Mouse (Mus musculus) splenic B cell, adult 2 months (primary cell): ENCODE data around the gene Man2a1.

Experiments used
- DNase-seq: peaks from one replicate; pipeline ENCODE4 v3.0.0-alpha.2; 2011; ENCODE audit warnings: low read depth, low spot score
- H3K27me3 ChIP-seq: 2 replicates; pipeline ENCODE4 v1.6.1; 2012; ENCODE audit warnings: mild to moderate bottlenecking, low read length, moderate library complexity, mixed read lengths; ENCODE audit not compliant: control insufficient read depth, poor library complexity, insufficient read depth, severe bottlenecking
- H3K36me3 ChIP-seq: 2 replicates; pipeline ENCODE4 v1.6.1; 2012; ENCODE audit warnings: mild to moderate bottlenecking, low read length, moderate library complexity, mixed read lengths; ENCODE audit not compliant: control insufficient read depth, poor library complexity, insufficient read depth, severe bottlenecking

The Man2a1 gene

DNA sequence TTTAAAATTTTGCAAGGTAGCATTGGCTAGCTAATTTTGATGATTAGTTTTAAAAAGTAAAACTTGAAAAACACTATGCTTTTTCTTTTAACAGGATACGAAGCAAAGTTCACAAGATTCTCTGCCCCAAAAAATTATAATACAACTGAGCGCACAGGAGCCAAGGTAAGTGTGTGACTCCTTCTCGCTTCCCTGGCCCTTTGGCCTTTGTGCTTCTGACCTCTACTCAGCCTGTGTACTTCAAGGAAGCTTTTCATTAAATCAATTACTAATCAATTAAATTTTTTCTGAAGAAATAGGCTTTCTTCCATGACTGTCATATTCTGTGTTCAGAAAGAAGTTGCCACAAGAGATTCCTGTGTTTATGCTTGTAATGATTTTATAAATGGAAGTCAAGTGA is 80.9 kb downstream of the Man2a1 start:
- Histone ChIP-seq H3K36me3 (peaks cover 6% of the 10 kb centered on the region), H3K27me3 (no peaks in the 10 kb centered on the region)
- no peak for DNase-seq

DNA sequence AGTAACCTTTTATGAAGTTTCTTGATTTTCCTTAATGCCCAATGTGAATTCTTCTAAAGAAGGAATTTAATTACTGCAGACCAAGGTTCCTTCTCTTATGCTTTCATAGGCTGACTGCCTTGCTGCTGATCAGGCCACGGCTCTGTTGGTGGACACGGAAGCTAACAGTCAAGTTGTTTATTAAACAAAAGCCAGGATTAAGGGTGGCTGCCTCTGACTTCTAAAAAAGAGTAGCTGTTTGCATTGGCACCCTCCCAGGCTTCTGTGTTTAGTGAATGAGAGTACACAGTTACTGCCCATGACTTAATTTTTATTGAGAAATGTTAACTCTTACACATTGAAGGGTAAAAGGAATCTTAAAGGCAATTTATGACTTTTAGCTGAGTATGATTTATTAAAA is 81.4 kb downstream of the Man2a1 start:
- no peak for DNase-seq
- Histone ChIP-seq H3K27me3 (no peaks in the 10 kb centered on the region), H3K36me3 (peaks cover 6% of the 10 kb centered on the region)

DNA sequence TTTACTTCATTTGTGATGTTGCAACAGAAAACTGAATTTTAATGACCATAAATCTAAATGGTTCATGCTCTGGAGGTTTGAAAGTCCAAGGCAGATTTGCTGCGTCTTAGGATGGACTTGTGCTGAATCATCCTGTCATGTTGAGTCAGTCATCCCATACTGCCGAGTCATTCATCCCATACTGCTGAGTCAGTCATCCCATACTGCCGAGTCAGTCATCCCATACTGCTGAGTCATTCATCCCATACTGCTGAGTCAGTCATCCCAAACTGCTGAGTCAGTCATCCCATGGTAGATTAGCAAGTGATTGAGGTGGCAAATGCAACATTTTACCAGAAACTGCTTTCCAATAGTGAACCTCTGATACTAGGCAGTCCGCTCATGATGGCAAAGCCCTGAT is 83.6 kb downstream of the Man2a1 start:
- DNase-seq = no peak
- H3K36me3 ChIP-seq = peaks cover 6% of the 10 kb centered on the region
- no peaks in the 10 kb centered on the region for H3K27me3 ChIP-seq

DNA sequence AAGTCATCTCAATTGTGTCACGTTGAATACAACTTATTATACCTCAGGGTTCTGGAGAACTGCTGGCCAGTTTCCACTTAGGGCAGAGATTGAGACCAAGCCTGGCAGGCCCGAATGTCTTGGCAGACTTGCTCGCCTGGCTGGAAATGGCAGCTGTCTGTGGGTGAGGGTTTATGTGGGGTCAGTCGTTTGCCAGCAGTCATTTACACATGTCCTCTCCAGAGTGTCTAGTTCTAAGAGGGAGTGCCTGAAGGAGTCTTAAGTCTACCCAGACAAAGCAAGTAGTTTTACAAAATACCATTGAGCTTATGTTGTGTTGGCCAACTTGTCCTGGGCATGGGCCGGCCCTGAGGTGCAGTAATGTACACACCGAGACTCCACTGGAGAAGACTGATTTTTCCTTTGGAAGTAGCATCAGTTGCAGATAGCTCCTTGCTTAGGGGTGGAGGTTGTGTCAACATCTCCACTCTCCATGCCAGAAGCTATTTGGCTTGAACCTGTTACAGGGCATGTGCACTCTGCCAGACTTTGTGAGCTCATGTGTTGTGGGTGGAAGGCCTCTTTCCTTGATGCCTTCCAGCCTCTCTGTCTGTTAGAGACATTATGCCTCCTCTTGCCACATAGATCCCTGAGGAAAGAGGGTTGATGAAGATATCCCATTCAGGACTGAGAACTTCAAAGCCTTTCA is 84.8 kb downstream of the Man2a1 start:
- Histone ChIP-seq H3K27me3 (no peaks in the 10 kb centered on the region), H3K36me3 (peaks cover 12% of the 10 kb centered on the region)
- no peak for DNase-seq

GRCm38 (mm10) chr17:64689614-64690013 is 89.1 kb downstream of the Man2a1 start:
- Histone ChIP-seq H3K36me3 (peaks cover 11% of the 10 kb centered on the region), H3K27me3 (no peaks in the 10 kb centered on the region)
- DNase-seq = no peak

DNA sequence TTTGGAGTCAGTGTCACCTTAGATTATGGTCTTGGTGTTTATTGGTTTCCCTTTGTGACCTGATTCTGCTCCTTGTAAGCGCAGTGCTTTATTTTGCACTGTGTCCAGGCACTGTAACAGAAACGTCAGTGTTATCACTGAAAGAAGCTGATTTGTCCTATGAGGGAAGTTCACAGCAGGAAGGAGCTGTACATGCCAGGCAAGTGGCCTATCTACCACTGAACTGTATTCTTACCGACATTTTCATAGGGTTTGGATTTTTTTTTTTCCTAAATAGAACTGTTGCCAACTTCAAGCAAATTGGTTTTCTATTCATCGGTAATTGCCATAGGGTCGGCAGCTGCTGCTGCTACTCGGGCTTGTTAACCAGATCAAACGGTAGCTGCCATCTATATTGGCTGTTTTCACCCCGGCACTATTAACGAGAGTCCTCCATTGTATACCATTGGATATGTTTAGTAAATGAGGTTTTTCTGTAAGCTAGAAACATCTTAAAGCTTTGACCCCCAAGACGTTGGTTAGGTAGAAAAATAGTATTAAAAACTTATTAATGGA is 96.8 kb downstream of the Man2a1 start:
- Histone ChIP-seq H3K27me3 (no peaks in the 10 kb centered on the region), H3K36me3 (no peaks in the 10 kb centered on the region)
- DNase-seq = no peak

- DNase-seq = no peak
- H3K36me3 ChIP-seq = no peaks in the 10 kb centered on the region
Measured at GRCm38 (mm10) chr17:64698516-64698915, 98.0 kb downstream of the Man2a1 start.

DNA sequence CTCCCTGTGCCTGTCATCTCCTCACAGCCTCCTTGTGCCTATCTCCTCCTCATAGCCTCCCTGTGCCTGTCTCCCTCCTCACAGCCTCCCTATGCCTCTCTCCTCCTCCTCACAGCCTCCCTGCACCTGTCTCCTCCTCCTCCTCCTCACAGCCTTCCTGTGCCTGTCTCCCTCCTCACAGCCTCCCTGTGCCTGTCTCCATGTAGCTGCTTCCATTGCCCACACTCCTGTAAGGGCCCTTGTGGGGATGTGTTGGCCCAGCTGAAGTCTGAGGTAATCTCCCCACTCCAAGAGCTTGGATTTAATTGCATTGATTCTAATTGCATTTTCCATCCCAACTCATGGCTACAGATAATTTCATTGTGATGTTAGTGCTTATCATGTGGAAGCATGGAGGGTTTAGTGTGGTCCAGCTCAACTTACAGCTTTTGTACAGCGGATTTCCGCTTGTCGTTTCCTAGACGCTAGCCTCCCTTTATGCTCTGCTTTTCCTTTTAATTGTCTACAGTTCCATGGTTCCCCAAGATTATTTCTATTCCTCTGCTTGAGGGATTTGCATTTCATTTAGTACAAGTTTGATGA is 103.2 kb downstream of the Man2a1 start:
- no peaks in the 10 kb centered on the region for H3K27me3 ChIP-seq
- 0 out of 2 replicates have a peak, but pooled peaks cover 3% of the 10 kb centered on the region for H3K36me3 ChIP-seq
- no peak for DNase-seq

More at GRCm38 (mm10) chr17:64698516-64698915, 98.0 kb downstream of the Man2a1 start:
- H3K27me3 ChIP-seq = no peaks in the 10 kb centered on the region

GRCm38 (mm10) chr17:64707529-64707928 is 107.0 kb downstream of the Man2a1 start:
- Histone ChIP-seq H3K27me3 (no peaks in the 10 kb centered on the region), H3K36me3 (peaks cover 4% of the 10 kb centered on the region; the same call in 1 of the 2 replicates)
- DNase-seq = no peak

GRCm38 (mm10) chr17:64716318-64716717 is 115.8 kb downstream of the Man2a1 start:
- no peak for DNase-seq
- H3K36me3 ChIP-seq = peaks cover 13% of the 10 kb centered on the region
- no peaks in the 10 kb centered on the region for H3K27me3 ChIP-seq

- DNase-seq = no peak
- Histone ChIP-seq H3K36me3 (peaks cover 7% of the 10 kb centered on the region), H3K27me3 (no peaks in the 10 kb centered on the region)
Measured at GRCm38 (mm10) chr17:64719760-64720159, 119.2 kb downstream of the Man2a1 start.

DNA sequence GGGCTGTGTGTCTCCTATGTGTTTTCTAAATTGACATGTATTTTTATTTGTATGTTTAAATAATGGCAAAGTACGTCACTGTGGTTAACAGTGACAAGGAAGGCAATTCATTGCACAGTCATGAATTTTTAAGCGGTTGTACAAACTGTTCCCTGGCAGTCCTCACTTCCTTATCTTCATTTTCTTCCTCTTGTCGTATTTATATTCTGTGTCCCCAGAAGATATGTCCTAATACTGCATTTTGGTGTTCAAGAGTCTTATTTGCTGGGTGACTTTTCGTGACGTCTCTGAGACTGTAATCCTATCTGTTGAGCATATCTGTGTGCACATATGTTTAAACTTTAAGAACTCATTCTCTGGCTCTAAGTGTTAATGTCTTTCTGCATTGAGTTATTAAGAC is 120.6 kb downstream of the Man2a1 start:
- Histone ChIP-seq H3K36me3 (peaks cover 6% of the 10 kb centered on the region; the same call in 1 of the 2 replicates), H3K27me3 (no peaks in the 10 kb centered on the region)
- no peak for DNase-seq

- 0 out of 2 replicates have a peak, but pooled peaks cover 2% of the 10 kb centered on the region for H3K36me3 ChIP-seq
- peak; percentile 40 for DNase-seq
- no peaks in the 10 kb centered on the region for H3K27me3 ChIP-seq
Measured at GRCm38 (mm10) chr17:64723162-64723561, 122.6 kb downstream of the Man2a1 start.

DNA sequence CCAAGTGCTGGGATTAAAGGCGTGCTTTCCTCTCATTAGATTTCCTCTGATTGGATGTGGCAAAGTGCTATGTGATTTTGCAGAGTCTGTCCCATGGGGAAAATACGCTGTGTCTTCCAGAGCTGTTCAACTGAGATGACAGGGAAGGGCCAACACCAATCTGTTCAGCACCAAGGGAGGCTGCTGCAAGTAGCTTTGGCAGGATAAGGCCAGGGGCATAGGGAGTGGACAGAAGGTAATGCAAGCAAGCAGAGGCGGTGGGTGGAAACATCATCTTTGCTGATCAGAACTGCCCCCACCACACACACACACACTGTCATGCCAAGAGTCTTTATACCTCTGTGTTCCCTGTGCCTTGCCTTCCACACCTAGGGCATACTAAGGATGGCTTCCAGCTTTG is 124.7 kb downstream of the Man2a1 start:
- no peak for DNase-seq
- H3K36me3 ChIP-seq = peaks cover 3% of the 10 kb centered on the region; the same call in 1 of the 2 replicates
- no peaks in the 10 kb centered on the region for H3K27me3 ChIP-seq

GRCm38 (mm10) chr17:64726032-64726431 is 125.5 kb downstream of the Man2a1 start:
- H3K36me3 ChIP-seq = peaks cover 3% of the 10 kb centered on the region; the same call in 1 of the 2 replicates
- H3K27me3 ChIP-seq = no peaks in the 10 kb centered on the region
- peak; percentile 47 for DNase-seq
